Mouse (Mus musculus) stomach, embryonic 16.5 days (tissue): ENCODE results near the gene Nt5dc2. TPM values are rescaled to one million over a fixed set of nuclear protein-coding genes. Genes with fewer than 3 reads are reported as not detected.
A peak's percentile ranks its signal among the peaks of the same experiment; 100 is the strongest.

Experiments
- ATAC-seq: fragments of 200-750 bp; cut with Nextera tagmentation; 2 replicates; pipeline ENCODE4 v1.8.0; 2017; ENCODE audit warnings: moderate number of reproducible peaks, moderate TSS enrichment; ENCODE audit not compliant: insufficient read depth, low FRiP score
- H3K27ac ChIP-seq: fragments of 300-500 bp; sonication (generic); 2 replicates; pipeline ENCODE4 v1.5.1; 2014; ENCODE audit warnings: low read length
- H3K27me3 ChIP-seq: fragments of 300-500 bp; sonication (generic); 2 replicates; pipeline ENCODE4 v1.6.1; 2014; ENCODE audit warnings: low read length, control low read depth, mixed read lengths; ENCODE audit not compliant: control insufficient read depth, insufficient read depth
- H3K36me3 ChIP-seq: fragments of 300-500 bp; sonication (generic); 2 replicates; pipeline ENCODE4 v1.6.1; 2014; ENCODE audit warnings: low read length; ENCODE audit not compliant: control insufficient read depth, insufficient read depth
- H3K4me1 ChIP-seq: fragments of 300-500 bp; sonication (generic); 2 replicates; pipeline ENCODE4 v1.6.1; 2014; ENCODE audit warnings: low read length, control low read depth, mixed read lengths; ENCODE audit not compliant: control insufficient read depth, insufficient read depth
- H3K4me2 ChIP-seq: fragments of 300-500 bp; sonication (generic); 2 replicates; pipeline ENCODE4 v1.6.1; 2014; ENCODE audit warnings: low read depth, low read length, mixed read lengths
- H3K4me3 ChIP-seq: fragments of 300-500 bp; sonication (generic); replicated peaks from 2 replicates; pipeline ENCODE4 v1.5.1; 2014; ENCODE audit warnings: mild to moderate bottlenecking, low read length
- H3K9ac ChIP-seq: fragments of 300-500 bp; sonication (generic); 2 replicates; pipeline ENCODE4 v1.6.1; 2014; ENCODE audit warnings: low read length
- H3K9me3 ChIP-seq: fragments of 300-500 bp; sonication (generic); replicated peaks from 2 replicates; pipeline ENCODE4 v1.6.1; 2016; ENCODE audit warnings: low read length, control low read depth; ENCODE audit not compliant: control insufficient read depth
- WGBS: fragments of 180-500 bp; shearing (Covaris S2); extraction: QIAGEN DNeasy Blood & Tissue Kit; methylation state at CpG from one replicate; pipeline ENCODE4 v1.1.7; 2014; 5-methylcytosine and 5-hydroxymethylcytosine counted together
- polyA plus RNA-seq: library from polyadenylated mRNA; unstranded; fragments of >200 nt; fragmentation: Nextera tagmentation; extraction: Ambion mirVana; gene quantifications from 2 replicates; pipeline ENCODE4 v1.2.1, GENCODE M21; 2015

Gene Nt5dc2
- polyA plus RNA-seq, 1 experiment from 2014 or later: 232 TPM

DNA sequence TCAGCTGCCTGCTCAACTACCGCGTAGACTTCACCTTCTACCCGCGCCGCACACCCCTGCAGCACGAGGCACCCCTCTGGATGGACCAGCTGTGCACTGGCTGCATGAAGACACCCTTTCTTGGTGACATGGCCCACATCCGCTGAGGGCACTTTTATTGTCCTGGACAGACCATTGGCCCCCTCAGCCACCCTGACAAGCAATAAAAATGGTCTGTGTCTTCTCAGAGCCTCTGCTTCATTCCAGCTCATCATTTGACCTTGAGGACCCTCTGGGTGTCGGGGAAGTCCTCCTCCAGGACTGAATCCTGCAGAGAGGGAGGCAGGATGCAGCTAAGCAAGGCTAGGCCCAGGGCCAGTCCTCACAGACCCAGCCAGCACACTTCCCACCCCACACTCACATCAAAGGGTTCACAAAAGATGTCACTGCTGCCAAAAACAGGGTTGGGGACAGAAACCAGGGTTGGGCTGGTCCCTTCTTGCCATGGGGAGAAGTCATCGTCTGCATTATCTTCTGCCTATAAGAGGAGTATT is 8.1 kb downstream of the Nt5dc2 start:
- Histone ChIP-seq H3K9me3 (no peaks in the 10 kb centered on the region), H3K4me2 (no peak overlapping the region), H3K9ac (no peak overlapping the region), H3K36me3 (peaks cover 37% of the 10 kb centered on the region), H3K27ac (no peak overlapping the region), H3K4me3 (no peak overlapping the region), H3K27me3 (no peaks in the 10 kb centered on the region), H3K4me1 (peaks cover 8% of the 10 kb centered on the region)
- ATAC-seq: no peak
- 91% methylated on average over 9 of the region's 9 CpGs for WGBS

DNA sequence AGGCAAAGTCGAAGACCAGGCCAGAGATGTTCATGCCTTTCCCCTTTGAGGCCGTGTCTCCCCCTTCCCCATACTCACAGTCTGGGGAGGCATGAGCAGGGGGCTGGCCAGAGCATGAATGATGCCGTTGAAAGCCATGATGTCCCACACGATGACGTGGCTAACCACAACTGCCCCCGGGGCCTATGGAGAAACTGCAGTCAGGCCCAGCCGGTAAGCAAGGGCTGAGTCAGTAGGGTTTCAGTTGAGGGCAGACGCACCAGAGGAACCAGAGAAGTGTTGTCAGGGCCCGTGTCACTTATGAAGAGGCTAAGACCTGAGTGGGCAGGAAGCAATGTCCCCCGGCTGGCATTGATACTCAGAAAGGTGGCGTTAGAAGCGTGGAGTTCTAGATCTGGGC is 8.8 kb downstream of the Nt5dc2 start:
- ATAC-seq: no peak
- Histone ChIP-seq H3K4me1 (0 out of 2 replicates have a peak, but pooled peaks cover 1% of the 10 kb centered on the region), H3K9ac (no peak overlapping the region), H3K27me3 (no peaks in the 10 kb centered on the region), H3K36me3 (peaks cover 36% of the 10 kb centered on the region), H3K4me2 (no peak overlapping the region), H3K4me3 (no peak overlapping the region), H3K9me3 (no peaks in the 10 kb centered on the region), H3K27ac (no peak overlapping the region)
- 89% methylated on average over 12 of the region's 12 CpGs for WGBS

DNA sequence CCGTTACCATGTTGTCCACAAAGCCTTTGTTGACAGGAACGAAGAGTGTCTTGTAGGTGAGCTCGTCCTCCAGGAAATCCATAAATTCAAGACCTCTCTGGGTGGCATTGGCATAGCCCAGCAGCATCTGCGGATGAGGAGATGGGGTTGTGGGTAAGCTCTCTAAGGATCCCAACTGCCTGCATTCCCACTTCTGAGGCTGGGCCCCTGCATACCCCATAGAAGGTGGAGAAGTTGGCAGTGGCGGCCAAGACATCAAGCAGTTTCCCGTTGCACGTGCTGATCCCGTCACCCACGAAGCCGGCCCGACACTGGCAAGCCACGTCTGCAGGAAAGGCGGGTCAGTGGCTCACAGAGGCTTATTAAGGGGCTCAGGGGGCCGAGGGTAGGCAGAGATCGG is 9.3 kb downstream of the Nt5dc2 start:
- 91% methylated on average over 15 of the region's 15 CpGs for WGBS
- Histone ChIP-seq H3K9me3 (no peaks in the 10 kb centered on the region), H3K27me3 (no peaks in the 10 kb centered on the region), H3K36me3 (peaks cover 34% of the 10 kb centered on the region), H3K27ac (no peak overlapping the region), H3K9ac (no peak overlapping the region), H3K4me1 (no peaks in the 10 kb centered on the region), H3K4me3 (no peak overlapping the region), H3K4me2 (no peak overlapping the region)
- no peak for ATAC-seq

DNA sequence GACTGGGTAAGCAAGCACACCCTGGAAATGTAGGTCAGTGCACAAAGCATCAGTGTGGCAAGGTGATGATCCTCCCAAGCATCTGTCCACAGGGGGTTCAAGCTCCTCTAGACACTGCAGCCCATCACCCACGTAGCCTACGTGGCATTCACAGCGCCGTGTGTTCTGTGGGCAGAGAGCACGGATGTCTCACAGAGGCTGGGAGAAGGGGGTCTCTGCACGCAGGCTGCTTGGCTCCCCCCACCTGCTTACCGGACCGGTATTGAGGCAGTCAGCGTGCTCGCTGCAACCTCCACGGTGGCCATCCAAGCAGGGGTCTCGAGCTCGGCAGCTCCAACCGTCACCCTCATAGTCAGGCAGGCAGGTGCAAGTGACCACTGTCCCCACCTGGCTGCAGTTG is 10.2 kb downstream of the Nt5dc2 start:
- no peak overlapping the region for H3K4me2 ChIP-seq
- no peaks in the 10 kb centered on the region for H3K9me3 ChIP-seq
- no peak overlapping the region for H3K4me3 ChIP-seq
- ATAC-seq: no peak
- H3K27me3 ChIP-seq: no peaks in the 10 kb centered on the region
- peaks cover 26% of the 10 kb centered on the region for H3K36me3 ChIP-seq
- no peaks in the 10 kb centered on the region for H3K4me1 ChIP-seq
- WGBS: 95% methylated on average over 14 of the region's 14 CpGs
- no peak overlapping the region for H3K27ac ChIP-seq
- no peak overlapping the region for H3K9ac ChIP-seq

DNA sequence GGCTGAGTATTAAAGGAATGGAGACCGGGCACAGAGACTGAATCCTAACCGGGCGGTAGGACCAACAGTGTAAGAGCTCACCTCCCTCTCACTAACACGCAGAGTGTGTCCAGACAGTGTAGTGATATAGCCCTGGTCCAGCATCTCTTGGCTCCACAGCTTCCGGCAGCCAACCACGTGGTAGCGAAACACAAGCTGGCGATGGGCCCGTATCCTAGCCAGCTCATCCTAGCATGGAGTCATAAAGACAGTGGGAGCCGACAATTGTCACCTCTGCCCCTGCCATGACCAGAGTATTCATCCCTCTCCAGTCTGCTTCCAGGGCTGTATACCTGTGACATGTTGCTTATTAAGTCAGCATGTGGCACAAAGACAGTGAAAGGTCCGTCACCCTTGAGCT is 14.8 kb downstream of the Nt5dc2 start:
- Histone ChIP-seq H3K4me1 (no peaks in the 10 kb centered on the region), H3K27me3 (no peaks in the 10 kb centered on the region), H3K36me3 (0 out of 2 replicates have a peak, but pooled peaks cover 10% of the 10 kb centered on the region), H3K4me3 (no peak overlapping the region), H3K9me3 (no peaks in the 10 kb centered on the region), H3K9ac (no peak overlapping the region), H3K27ac (no peak overlapping the region), H3K4me2 (no peak overlapping the region)
- 90% methylated on average over 11 of the region's 11 CpGs for WGBS
- ATAC-seq: no peak

DNA sequence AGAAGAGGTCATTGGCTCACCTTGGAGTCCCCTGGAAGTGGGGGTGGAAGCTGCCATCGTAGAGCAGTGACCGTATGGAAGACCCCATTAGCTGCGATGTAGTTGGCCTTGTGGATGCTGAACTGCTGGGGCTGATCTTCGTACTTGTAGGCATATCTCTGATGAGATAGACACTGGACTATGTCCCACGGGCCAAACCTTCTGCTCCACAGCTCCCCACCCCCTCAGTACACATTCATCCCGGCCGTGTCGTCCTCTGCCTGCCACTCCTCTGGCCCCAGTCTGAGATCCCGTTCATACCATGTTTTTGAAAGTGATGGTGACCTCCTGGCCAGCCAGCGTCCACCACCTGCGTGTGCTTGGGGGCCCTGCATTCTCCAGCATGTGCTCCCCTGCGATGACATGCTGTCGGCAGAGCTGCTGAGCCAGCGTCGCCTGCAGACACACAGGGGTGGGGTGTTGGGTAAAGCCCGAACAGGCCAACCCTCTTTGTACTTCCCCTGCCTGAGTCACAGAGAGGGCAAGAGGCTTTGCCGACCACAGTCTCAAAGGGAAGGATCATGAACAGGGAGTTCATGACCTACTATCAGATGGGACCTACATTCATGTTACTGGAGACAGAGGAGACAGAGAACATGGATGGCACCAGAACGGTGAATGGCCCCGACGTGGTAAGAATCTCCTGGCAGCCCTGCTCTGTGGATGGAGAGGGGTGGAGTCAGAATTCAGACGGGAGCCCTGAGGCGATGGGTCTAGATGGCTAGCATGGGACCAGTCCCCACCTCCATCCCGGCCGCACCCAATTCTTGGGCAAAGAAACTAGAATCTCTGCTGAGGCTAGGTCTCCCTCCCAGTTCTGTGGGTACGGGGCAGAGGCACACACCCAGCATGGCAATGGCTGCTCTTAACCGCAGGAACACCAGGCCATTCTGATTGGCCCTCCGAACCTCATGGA is 29.6 kb downstream of the Nt5dc2 start:
- Histone ChIP-seq H3K9me3 (no peaks in the 10 kb centered on the region), H3K27ac (no peak overlapping the region), H3K27me3 (no peaks in the 10 kb centered on the region), H3K9ac (no peak overlapping the region), H3K36me3 (no peaks in the 10 kb centered on the region), H3K4me3 (no peak overlapping the region), H3K4me2 (0 out of 2 replicates have a peak overlapping the region, but pooled peaks have one; percentile 10), H3K4me1 (0 out of 2 replicates have a peak, but pooled peaks cover 6% of the 10 kb centered on the region)
- 63% methylated on average over 27 of the region's 27 CpGs for WGBS
- peak; percentile 46; the same call in 1 of the 2 replicates for ATAC-seq

DNA sequence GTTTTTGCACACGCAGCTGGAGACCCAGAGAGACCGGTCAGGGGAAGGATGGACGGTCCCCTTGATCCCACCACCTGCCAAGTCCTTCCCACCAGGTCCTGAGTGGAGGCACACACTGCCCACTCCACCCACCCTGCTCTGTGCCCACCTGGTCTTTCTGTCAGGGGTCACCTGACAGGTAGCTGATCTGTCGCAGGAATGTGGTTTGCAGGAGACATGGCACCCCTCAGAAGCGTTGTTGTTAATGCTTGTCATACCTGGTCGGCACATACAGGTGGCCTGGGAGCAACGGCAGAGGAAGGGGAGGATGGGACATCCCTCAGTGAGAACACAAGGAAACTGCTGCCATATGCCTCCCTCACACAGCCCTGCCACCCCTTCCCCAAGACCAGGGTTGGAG is 30.3 kb downstream of the Nt5dc2 start:
- H3K4me1 ChIP-seq: 0 out of 2 replicates have a peak, but pooled peaks cover 8% of the 10 kb centered on the region
- no peak for ATAC-seq
- WGBS: 85% methylated on average over 7 of the region's 7 CpGs

DNA sequence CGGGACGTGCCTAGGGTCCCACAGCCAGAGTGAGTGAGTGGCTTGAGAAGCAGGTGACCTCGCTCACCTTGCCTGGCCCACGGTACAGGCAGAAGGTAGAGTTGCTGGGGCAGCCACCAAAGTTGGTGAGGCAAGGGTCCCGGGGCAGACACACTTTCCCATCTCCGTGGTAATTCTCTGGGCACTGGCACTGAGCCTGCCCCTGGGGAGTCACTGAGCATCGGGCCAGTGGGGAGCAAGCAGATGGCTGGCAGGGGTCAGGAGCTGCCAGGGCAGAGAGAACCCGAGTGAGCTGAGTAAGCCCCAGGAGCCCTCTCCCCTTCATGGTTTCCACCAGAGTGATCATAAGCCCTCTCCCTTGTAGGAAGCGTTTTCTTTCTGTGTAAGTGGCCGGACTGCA is 30.8 kb downstream of the Nt5dc2 start:
- no peak for ATAC-seq
- H3K9ac ChIP-seq: no peak overlapping the region
- WGBS: 73% methylated on average over 10 of the region's 10 CpGs

More for the DNA sequence above, 30.3 kb downstream of the Nt5dc2 start:
- H3K4me2 ChIP-seq: no peak overlapping the region
- H3K36me3 ChIP-seq: no peaks in the 10 kb centered on the region
- H3K27me3 ChIP-seq: no peaks in the 10 kb centered on the region
- no peak overlapping the region for H3K9ac ChIP-seq
- no peaks in the 10 kb centered on the region for H3K9me3 ChIP-seq
- H3K4me3 ChIP-seq: no peak overlapping the region
- no peak overlapping the region for H3K27ac ChIP-seq

DNA sequence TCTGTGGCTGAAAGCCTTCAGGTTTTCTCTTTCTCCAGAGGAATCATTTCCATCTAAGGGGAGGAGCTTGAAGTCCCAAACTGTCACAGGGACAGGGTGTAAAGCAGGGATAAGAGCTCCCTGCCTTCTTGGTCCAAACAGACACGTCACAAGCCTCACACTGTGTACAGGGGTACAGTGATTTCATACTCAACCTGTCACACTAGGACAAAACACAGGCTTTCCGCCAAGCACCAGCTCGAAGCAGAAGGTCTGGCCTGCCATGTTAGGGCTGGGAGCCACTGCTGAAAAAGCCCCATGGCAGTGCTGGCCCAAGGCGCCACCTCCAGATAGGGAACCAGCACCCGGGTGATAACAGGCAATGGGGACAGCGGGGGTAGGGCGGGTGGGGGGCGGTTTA is 33.2 kb downstream of the Nt5dc2 start:
- H3K4me2 ChIP-seq: no peak overlapping the region
- 72% methylated on average over 8 of the region's 8 CpGs for WGBS
- H3K36me3 ChIP-seq: no peaks in the 10 kb centered on the region
- H3K4me1 ChIP-seq: 0 out of 2 replicates have a peak, but pooled peaks cover 8% of the 10 kb centered on the region
- H3K27me3 ChIP-seq: no peaks in the 10 kb centered on the region
- H3K9ac ChIP-seq: no peak overlapping the region
- no peak for ATAC-seq
- H3K9me3 ChIP-seq: no peaks in the 10 kb centered on the region
- no peak overlapping the region for H3K27ac ChIP-seq
- no peak overlapping the region for H3K4me3 ChIP-seq

More for the DNA sequence above, 30.8 kb downstream of the Nt5dc2 start:
- Histone ChIP-seq H3K4me3 (no peak overlapping the region), H3K4me2 (no peak overlapping the region), H3K36me3 (no peaks in the 10 kb centered on the region), H3K27me3 (no peaks in the 10 kb centered on the region), H3K9me3 (no peaks in the 10 kb centered on the region), H3K27ac (no peak overlapping the region), H3K4me1 (0 out of 2 replicates have a peak, but pooled peaks cover 8% of the 10 kb centered on the region)
